ENCODE assay signal across 8 mouse cellular contexts in the genomic region with DNA sequence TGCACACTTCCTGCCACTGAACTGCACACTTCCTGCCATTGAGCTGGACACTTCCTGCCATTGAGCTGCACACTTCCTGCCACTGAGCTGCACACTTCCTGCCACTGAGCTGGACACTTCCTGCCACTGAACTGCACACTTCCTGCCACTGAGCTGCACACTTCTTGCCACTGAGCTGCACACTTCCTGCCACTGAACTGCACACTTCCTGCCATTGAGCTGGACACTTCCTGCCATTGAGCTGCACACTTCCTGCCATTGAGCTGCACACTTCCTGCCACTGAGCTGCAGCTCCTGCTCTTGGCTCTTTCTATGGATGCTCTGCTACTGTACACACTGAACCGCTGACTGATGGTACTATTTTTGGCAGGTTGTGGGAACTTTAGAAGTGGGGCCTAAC. TPM values are rescaled to one million over a fixed set of nuclear protein-coding genes. Genes with fewer than 3 reads are reported as not detected.
A peak's percentile ranks its signal among the peaks of the same experiment; 100 is the strongest.
DNase-seq lines count a peak whose midpoint lies in the region; ATAC-seq and TF ChIP-seq lines count a peak whose summit lies in the region.
"Not testable (repeated sequence)": the region's sequence is repeated elsewhere in the genome, so short reads cannot be mapped to it uniquely, and the experiment has no call there.

No protein-coding gene starts in this region.

- peak; percentile 57 for ATAC-seq in common myeloid progenitor, adult 5-6 weeks (replicated peaks; ENCODE audit: low read depth, poor library complexity, severe bottlenecking)
- not testable (repeated sequence) for ATAC-seq in heart, embryonic 12.5 days (ENCODE audit: insufficient number of reproducible peaks, low FRiP score); liver, postnatal 0 days
- ATAC-seq in hematopoietic stem cell, adult 5-6 weeks (replicated peaks in 1 of 2; ENCODE audit: insufficient read depth in 1 of 2, low FRiP score in 2 of 2, low TSS enrichment in 1 of 2, low read depth in 1 of 2, poor library complexity in 2 of 2, severe bottlenecking in 2 of 2), result peak; percentile 32 to 71; a peak in 3 of 4 replicates
- peak; percentile 36 for ATAC-seq in megakaryocyte, adult 5-6 weeks (ENCODE audit: poor library complexity, severe bottlenecking)
- peak; percentile 34; the same call in 1 of the 2 replicates for ATAC-seq in monocyte, adult 5-6 weeks (replicated peaks; ENCODE audit: insufficient number of reproducible peaks, low FRiP score, low TSS enrichment, poor library complexity, severe bottlenecking)

- TF ChIP-seq POLR2A in CH12.LX (IDR thresholded peaks at IDR 0.05; ENCODE audit: low read depth, low read length); spleen, adult 2 months (IDR thresholded peaks at IDR 0.05; ENCODE audit: low read depth, low read length): not testable (repeated sequence)

- in situ Hi-C loops in CH12.LX (cut with MboI; ENCODE audit: low pct_ligation_motif_present, low pct_unique_long_range_greater_than_20kb, low sequenced_read_pairs), result not testable (repeated sequence)

- not testable (repeated sequence) for H3K9ac ChIP-seq in CH12.LX (ENCODE audit: insufficient read depth, low read depth); heart, embryonic 12.5 days; liver, postnatal 0 days (replicated peaks)

- not testable (repeated sequence) for H3K36me3 ChIP-seq in CH12.LX (replicated peaks in 1 of 2; ENCODE audit: control insufficient read depth in 1 of 2, insufficient read depth in 1 of 2, low read length in 1 of 2); heart, embryonic 12.5 days; liver, postnatal 0 days (replicated peaks; ENCODE audit: insufficient read depth, low read length); spleen, adult 2 months (ENCODE audit: control insufficient read depth, insufficient read depth, low read length)

- not testable (repeated sequence) for DNase-seq in CH12.LX (ENCODE audit: extremely low read depth); liver, postnatal 0 days; spleen, adult 2 months (ENCODE audit: low read depth in 1 of 2, low spot score in 2 of 2)

- H3K27me3 ChIP-seq in CH12.LX (replicated peaks); heart, embryonic 12.5 days (replicated peaks); liver, postnatal 0 days (ENCODE audit: insufficient read depth, low read length); spleen, adult 2 months (ENCODE audit: control insufficient read depth, insufficient read depth, low read length): not testable (repeated sequence)

- not testable (repeated sequence) for TF ChIP-seq CTCF in CH12.LX (conservative IDR thresholded peaks at IDR 0.05 in 1 of 2, IDR thresholded peaks at IDR 0.05 in 1 of 2; ENCODE audit: low read depth in 2 of 2, low read length in 2 of 2); liver, postnatal 0 days (IDR thresholded peaks at IDR 0.05; ENCODE audit: low read depth); spleen, adult 2 months (IDR thresholded peaks at IDR 0.05; ENCODE audit: extremely low read depth, insufficient read depth, insufficient read length, insufficient replicate concordance)

- H3K4me3 ChIP-seq in CH12.LX (replicated peaks in 1 of 3; ENCODE audit: low read depth in 2 of 3, low read length in 2 of 3, poor library complexity in 1 of 3); heart, embryonic 12.5 days; liver, postnatal 0 days (ENCODE audit: low read depth, low read length); spleen, adult 2 months (ENCODE audit: extremely low read depth, insufficient read depth, insufficient read length): not testable (repeated sequence)

- WGBS in heart, embryonic 12.5 days, result 63% methylated on average over 1 of the region's 1 CpGs
- 80% methylated on average over 1 of the region's 1 CpGs for WGBS in liver, postnatal 0 days (ENCODE audit: insufficient replicate concordance)
- WGBS in spleen, adult 2 months, result 84% methylated on average over 1 of the region's 1 CpGs

- H3K79me2 ChIP-seq in CH12.LX (replicated peaks; ENCODE audit: control insufficient read depth, extremely low read depth, insufficient read depth, poor library complexity, severe bottlenecking), result not testable (repeated sequence)

- not testable (repeated sequence) for TF ChIP-seq EP300 in CH12.LX (IDR thresholded peaks at IDR 0.05; ENCODE audit: low read length); liver, postnatal 0 days (IDR thresholded peaks at IDR 0.05; ENCODE audit: low read depth)

- TF ChIP-seq RAD21 in CH12.LX (IDR thresholded peaks at IDR 0.05; ENCODE audit: low read depth, low read length), result not testable (repeated sequence)

- H3K27ac ChIP-seq in CH12.LX (ENCODE audit: insufficient read depth, low read depth), result not testable (repeated sequence)
- peak overlapping the region; percentile 18; the same call in 1 of the 2 replicates for H3K27ac ChIP-seq in heart, embryonic 12.5 days (ENCODE audit: poor library complexity, severe bottlenecking)
- peak overlapping the region; percentile 23; the same call in 1 of the 2 replicates for H3K27ac ChIP-seq in liver, postnatal 0 days (ENCODE audit: low read depth)
- peak overlapping the region; percentile 57 for H3K27ac ChIP-seq in spleen, adult 2 months (ENCODE audit: insufficient read depth, low read length)

- not testable (repeated sequence) for H3K4me2 ChIP-seq in CH12.LX (ENCODE audit: insufficient read depth, low read depth, poor library complexity, severe bottlenecking); heart, embryonic 12.5 days; liver, postnatal 0 days (ENCODE audit: low read depth, low read length)

- H3K4me1 ChIP-seq in CH12.LX (ENCODE audit: control insufficient read depth in 1 of 2, insufficient read depth in 2 of 2), result peaks cover 4 to 15% of the 10 kb centered on the region in 2 experiments
- H3K4me1 ChIP-seq in heart, embryonic 12.5 days (replicated peaks); liver, postnatal 0 days (ENCODE audit: insufficient read depth); spleen, adult 2 months (ENCODE audit: control insufficient read depth, insufficient read depth, insufficient read length): not testable (repeated sequence)

- not testable (repeated sequence) for H3K9me3 ChIP-seq in CH12.LX (replicated peaks; ENCODE audit: low read length); heart, embryonic 12.5 days (replicated peaks); liver, postnatal 0 days (ENCODE audit: low read length)

- dilution Hi-C loops in CH12.LX (cut with MboI; ENCODE audit: extremely low pct_ligation_motif_present, extremely low pct_unique_long_range_greater_than_20kb, low sequenced_read_pairs), result not testable (repeated sequence)

TF ChIP-seq in CH12.LX, 34 proteins besides CTCF, POLR2A, EP300 and RAD21:
- peak; percentile 46; the same call in 1 of the 2 replicates for TF ChIP-seq ELF1 (IDR thresholded peaks at IDR 0.05; ENCODE audit: low read depth, low read length)

RNA-seq across cellular contexts. Expression of a gene that starts 11.3 kb away (rescaled TPM):
- total RNA-seq in CH12.LX (2012; rRNA removed) (3,347 and 4,299 TPM in 2 replicates), CH12.LX (2014; rRNA removed) (4,409 and 4,907 TPM in 2 replicates)
- 3,496 and 4,006 TPM in 2 replicates for polyA plus RNA-seq in CH12.LX (2012; ENCODE audit: insufficient read length, low read depth)
- 741 and 1,055 TPM in 2 replicates for total RNA-seq in common myeloid progenitor, adult 5-6 weeks (2017)
- polyA plus RNA-seq in heart, embryonic 12.5 days (2016; fragmentation: Nextera tagmentation; extraction: Ambion mirVana), result 1,274 and 1,305 TPM in 2 replicates
- total RNA-seq in hematopoietic stem cell, adult 5-6 weeks (2017), result 802 and 1,149 TPM in 2 replicates
- 651 and 676 TPM in 2 replicates for polyA plus RNA-seq in liver, postnatal 0 days (2015; fragmentation: Nextera tagmentation; extraction: Ambion mirVana)
- 1,652 and 1,948 TPM in 2 replicates for total RNA-seq in megakaryocyte, adult 5-6 weeks (2015)
- 1,300 and 1,333 TPM in 2 replicates for total RNA-seq in megakaryocyte, adult 5-6 weeks (2017)
- 654 to 930 TPM (median 732 TPM) in 3 replicates for total RNA-seq in monocyte, adult 5-6 weeks (2017)
- polyA plus RNA-seq in spleen, adult 2 months (2012; rRNA removed), result 452 and 708 TPM in 2 replicates

RNA-seq across cellular contexts. Expression of a gene that starts 14.5 kb away (rescaled TPM):
- total RNA-seq in CH12.LX (2012; rRNA removed) (6.0 and 7.0 TPM in 2 replicates), CH12.LX (2014; rRNA removed) (2.8 and 2.9 TPM in 2 replicates)
- polyA plus RNA-seq in CH12.LX (2012; ENCODE audit: insufficient read length, low read depth), result 4.4 and 6.4 TPM in 2 replicates
- total RNA-seq in common myeloid progenitor, adult 5-6 weeks (2017), result 7.4 and 8.5 TPM in 2 replicates
- 14.1 and 15.0 TPM in 2 replicates for polyA plus RNA-seq in heart, embryonic 12.5 days (2016; fragmentation: Nextera tagmentation; extraction: Ambion mirVana)
- 10.4 and 15.9 TPM in 2 replicates for total RNA-seq in hematopoietic stem cell, adult 5-6 weeks (2017)
- 6.4 and 6.9 TPM in 2 replicates for polyA plus RNA-seq in liver, postnatal 0 days (2015; fragmentation: Nextera tagmentation; extraction: Ambion mirVana)
- total RNA-seq in megakaryocyte, adult 5-6 weeks (2015), result 32.0 and 33.3 TPM in 2 replicates
- 26.9 and 32.6 TPM in 2 replicates for total RNA-seq in megakaryocyte, adult 5-6 weeks (2017)
- 14.1 to 21.8 TPM (median 15.1 TPM) in 3 replicates for total RNA-seq in monocyte, adult 5-6 weeks (2017)
- polyA plus RNA-seq in spleen, adult 2 months (2012; rRNA removed), result 1.9 TPM in 2 replicates
